Comparison of ENCODE assay signal across 15 mouse cellular contexts in the genomic region with DNA sequence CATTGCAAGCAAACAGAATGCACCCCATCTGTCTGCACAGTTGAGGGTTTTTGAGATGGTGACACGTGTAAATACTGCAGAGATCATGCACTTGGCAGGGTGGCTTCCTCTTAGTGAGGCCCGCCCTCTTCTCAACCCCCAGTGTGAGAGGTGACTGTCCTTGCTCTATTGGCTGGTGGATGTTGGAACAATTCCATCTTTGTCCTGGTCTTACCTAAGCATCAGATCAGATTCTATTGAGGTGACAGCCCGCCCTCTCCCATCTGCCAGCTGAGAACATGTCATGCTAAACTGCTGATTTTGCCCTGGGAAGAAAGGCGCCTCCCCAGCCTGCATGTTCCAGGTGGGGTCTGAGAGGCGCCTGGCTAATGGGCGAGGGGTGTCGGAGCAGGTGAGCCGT.
DNase-seq lines count a peak whose midpoint lies in the region; ATAC-seq and TF ChIP-seq lines count a peak whose summit lies in the region.
"Had no signal": no experiment of that assay in that cellular context is flagged by ENCODE, and none has a peak within 500 bp of the region (broad histone marks: within the 10 kb centered on the region; RNA-seq: fewer than 3 reads in every experiment).

No protein-coding gene starts in this region.

- H3K4me2 ChIP-seq in midbrain, postnatal 0 days (ENCODE audit: low read depth, low read length, poor library complexity, severe bottlenecking) = no peak overlapping the region
- no peak overlapping the region for H3K4me2 ChIP-seq in midbrain, embryonic 16.5 days (ENCODE audit: low read length)
- H3K4me2 ChIP-seq in hindbrain, postnatal 0 days (ENCODE audit: low read depth, low read length) = no peak overlapping the region
- H3K4me2 ChIP-seq: heart, embryonic 13.5 days; limb, embryonic 12.5 days had no signal

- 68% methylated on average over 8 of the region's 8 CpGs for WGBS in midbrain, postnatal 0 days
- WGBS in midbrain, embryonic 16.5 days = 54% methylated on average over 8 of the region's 8 CpGs
- WGBS in forebrain, embryonic 10.5 days = 58% methylated on average over 8 of the region's 8 CpGs
- 52% methylated on average over 8 of the region's 8 CpGs for WGBS in hindbrain, postnatal 0 days

- no peak for TF ChIP-seq CTCF in midbrain, postnatal 0 days (IDR thresholded peaks at IDR 0.05)
- TF ChIP-seq CTCF in hindbrain, postnatal 0 days (IDR thresholded peaks at IDR 0.05; ENCODE audit: low read depth) = no peak

- DNase-seq in midbrain, postnatal 0 days (ENCODE audit: low spot score) = peak; percentile 71
- DNase-seq in forebrain, embryonic 10.5 days (ENCODE audit: extremely low spot score, low spot score) = no peak
- peak; percentile 73 for DNase-seq in hindbrain, postnatal 0 days (ENCODE audit: low spot score)
- peak; percentile 31 to 44 for DNase-seq in layer of hippocampus, postnatal 36 days
- no peak for DNase-seq in right cerebral cortex, postnatal 25 days
- DNase-seq in kidney, adult 18-20 months = no peak
- DNase-seq: adrenal gland, postnatal 14 days; gastrocnemius, postnatal 14 days; kidney, postnatal 4 days; liver, postnatal 0 days had no signal

- no peaks in the 10 kb centered on the region for H3K9me3 ChIP-seq in midbrain, postnatal 0 days (ENCODE audit: low read length)
- H3K9me3 ChIP-seq in midbrain, embryonic 16.5 days (replicated peaks; ENCODE audit: control insufficient read depth, low read length, poor library complexity, severe bottlenecking) = no peaks in the 10 kb centered on the region
- no peaks in the 10 kb centered on the region for H3K9me3 ChIP-seq in forebrain, embryonic 10.5 days
- H3K9me3 ChIP-seq in hindbrain, postnatal 0 days (ENCODE audit: low read length) = no peaks in the 10 kb centered on the region
- H3K9me3 ChIP-seq: heart, embryonic 13.5 days had no signal

- H3K27ac ChIP-seq in midbrain, postnatal 0 days (ENCODE audit: low read depth, low read length) = 0 out of 2 replicates have a peak overlapping the region, but pooled peaks have one; percentile 7
- no peak overlapping the region for H3K27ac ChIP-seq in midbrain, embryonic 16.5 days (ENCODE audit: low read length)
- H3K27ac ChIP-seq in forebrain, embryonic 10.5 days = peak overlapping the region; percentile 79
- peak overlapping the region; percentile 51; the same call in 1 of the 2 replicates for H3K27ac ChIP-seq in hindbrain, postnatal 0 days
- H3K27ac ChIP-seq: heart, embryonic 13.5 days; limb, embryonic 12.5 days; stomach, postnatal 0 days had no signal

- no peak overlapping the region for H3K4me3 ChIP-seq in midbrain, postnatal 0 days (ENCODE audit: low read depth, low read length)
- H3K4me3 ChIP-seq in midbrain, embryonic 16.5 days (ENCODE audit: low read depth, low read length) = no peak overlapping the region
- no peak overlapping the region for H3K4me3 ChIP-seq in forebrain, embryonic 10.5 days
- no peak overlapping the region for H3K4me3 ChIP-seq in hindbrain, postnatal 0 days (ENCODE audit: low read length)
- H3K4me3 ChIP-seq: heart, embryonic 13.5 days; limb, embryonic 12.5 days; myocyte had no signal

- ATAC-seq in midbrain, postnatal 0 days (ENCODE audit: low FRiP score) = no peak
- no peak for ATAC-seq in midbrain, embryonic 16.5 days
- peak; percentile 68 for ATAC-seq in hindbrain, postnatal 0 days
- ATAC-seq: liver, postnatal 0 days had no signal

- H3K9ac ChIP-seq in midbrain, postnatal 0 days (replicated peaks; ENCODE audit: low read length, poor library complexity, severe bottlenecking) = no peak overlapping the region
- no peak overlapping the region for H3K9ac ChIP-seq in midbrain, embryonic 16.5 days (ENCODE audit: low read depth, low read length)
- H3K9ac ChIP-seq in hindbrain, postnatal 0 days (replicated peaks; ENCODE audit: low read length) = no peak overlapping the region
- H3K9ac ChIP-seq: heart, embryonic 13.5 days; limb, embryonic 12.5 days; liver, postnatal 0 days had no signal

- H3K4me1 ChIP-seq in midbrain, postnatal 0 days (ENCODE audit: insufficient read depth, low read length) = no peaks in the 10 kb centered on the region
- H3K4me1 ChIP-seq in midbrain, embryonic 16.5 days (ENCODE audit: control insufficient read depth, insufficient read depth, low read length) = peaks cover 16% of the 10 kb centered on the region
- H3K4me1 ChIP-seq in forebrain, embryonic 10.5 days = peaks cover 44% of the 10 kb centered on the region
- peaks cover 3% of the 10 kb centered on the region; the same call in 1 of the 2 replicates for H3K4me1 ChIP-seq in hindbrain, postnatal 0 days (ENCODE audit: insufficient read depth, low read length)

- H3K36me3 ChIP-seq in midbrain, postnatal 0 days (ENCODE audit: insufficient read depth, low read length) = no peaks in the 10 kb centered on the region
- H3K36me3 ChIP-seq in midbrain, embryonic 16.5 days (ENCODE audit: control insufficient read depth, insufficient read depth, low read length) = no peaks in the 10 kb centered on the region
- no peaks in the 10 kb centered on the region for H3K36me3 ChIP-seq in forebrain, embryonic 10.5 days (replicated peaks)
- H3K36me3 ChIP-seq in hindbrain, postnatal 0 days (ENCODE audit: insufficient read depth, low read length) = no peaks in the 10 kb centered on the region
- H3K36me3 ChIP-seq: heart, embryonic 13.5 days; limb, embryonic 12.5 days had no signal

- no peaks in the 10 kb centered on the region for H3K27me3 ChIP-seq in midbrain, postnatal 0 days (ENCODE audit: insufficient read depth, low read length)
- H3K27me3 ChIP-seq in midbrain, embryonic 16.5 days (ENCODE audit: control insufficient read depth, insufficient read depth, low read depth, low read length) = no peaks in the 10 kb centered on the region
- H3K27me3 ChIP-seq in forebrain, embryonic 10.5 days (ENCODE audit: poor library complexity, severe bottlenecking) = peaks cover 27% of the 10 kb centered on the region
- H3K27me3 ChIP-seq in hindbrain, postnatal 0 days (ENCODE audit: insufficient read depth, low read length) = no peaks in the 10 kb centered on the region
- H3K27me3 ChIP-seq: heart, embryonic 13.5 days; limb, embryonic 12.5 days had no signal

Comparison
In these comparisons a context has a peak if more than half of its experiments do, and no peak if none do; other contexts are left out.
1. DNase-seq: peak in midbrain, postnatal 0 days (single experiment), hindbrain, postnatal 0 days (single experiment) and layer of hippocampus, postnatal 36 days (2 of 2); none in forebrain, embryonic 10.5 days (single experiment), right cerebral cortex, postnatal 25 days (single experiment) and kidney, adult 18-20 months (single experiment).